Mouse (Mus musculus) kidney, embryonic 15.5 days (tissue): ENCODE measurements around the gene Cit. TPM values are rescaled to one million over a fixed set of nuclear protein-coding genes. Genes with fewer than 3 reads are reported as not detected.
A peak's percentile ranks its signal among the peaks of the same experiment; 100 is the strongest.

Experiments
- ATAC-seq: fragments of 200-750 bp; cut with Nextera tagmentation; replicated peaks from 2 replicates; pipeline ENCODE4 v1.8.0; 2017; ENCODE audit warnings: moderate TSS enrichment; ENCODE audit not compliant: low FRiP score
- H3K27ac ChIP-seq: fragments of 300-500 bp; sonication (generic); 2 replicates; pipeline ENCODE4 v1.5.1; 2015; ENCODE audit warnings: mild to moderate bottlenecking, inconsistent platforms
- H3K27me3 ChIP-seq: fragments of 300-500 bp; sonication (generic); 2 replicates; pipeline ENCODE4 v1.6.1; 2015; ENCODE audit warnings: inconsistent platforms
- H3K36me3 ChIP-seq: fragments of 300-500 bp; sonication (generic); 2 replicates; pipeline ENCODE4 v1.6.1; 2015; ENCODE audit warnings: inconsistent platforms
- H3K4me1 ChIP-seq: fragments of 300-500 bp; sonication (generic); 2 replicates; pipeline ENCODE4 v1.6.1; 2015; ENCODE audit warnings: inconsistent platforms
- H3K4me2 ChIP-seq: fragments of 300-500 bp; sonication (generic); 2 replicates; pipeline ENCODE4 v1.6.1; 2015; ENCODE audit warnings: moderate library complexity, mild to moderate bottlenecking, inconsistent platforms
- H3K4me3 ChIP-seq: fragments of 300-500 bp; sonication (generic); replicated peaks from 2 replicates; pipeline ENCODE4 v1.5.1; 2015; ENCODE audit warnings: mild to moderate bottlenecking, inconsistent platforms
- H3K9ac ChIP-seq: fragments of 300-500 bp; sonication (generic); 2 replicates; pipeline ENCODE4 v1.6.1; 2015; ENCODE audit warnings: mild to moderate bottlenecking, inconsistent platforms
- H3K9me3 ChIP-seq: fragments of 300-500 bp; sonication (generic); replicated peaks from 2 replicates; pipeline ENCODE4 v1.6.1; 2016; ENCODE audit warnings: inconsistent platforms
- WGBS: fragments of 180-500 bp; shearing (Covaris S2); methylation state at CpG from one replicate; pipeline ENCODE4 v1.1.7; 2015; ENCODE audit warnings: mixed read lengths; 5-methylcytosine and 5-hydroxymethylcytosine counted together
- polyA plus RNA-seq: library from polyadenylated mRNA; unstranded; fragments of >200 nt; fragmentation: Nextera tagmentation; extraction: Ambion mirVana; gene quantifications from 2 replicates; pipeline ENCODE4 v1.2.1, GENCODE M21; 2015

The Cit gene
- polyA plus RNA-seq, 1 experiment from 2014 or later = 39.2 TPM

GRCm38 (mm10) chr5:115884429-115884828, 39.4 kb downstream of the Cit start:
- no peak for ATAC-seq
- Histone ChIP-seq H3K9me3 (no peaks in the 10 kb centered on the region), H3K27me3 (no peaks in the 10 kb centered on the region), H3K4me1 (no peaks in the 10 kb centered on the region), H3K27ac (no peak overlapping the region), H3K4me2 (no peak overlapping the region), H3K36me3 (peaks cover 66% of the 10 kb centered on the region), H3K4me3 (no peak overlapping the region), H3K9ac (no peak overlapping the region)
- WGBS = 85% methylated on average over 9 of the region's 9 CpGs

GRCm38 (mm10) chr5:115893772-115894171, 48.7 kb downstream of the Cit start:
- ATAC-seq = no peak
- no peak overlapping the region for H3K9ac ChIP-seq
- H3K27ac ChIP-seq = no peak overlapping the region
- 29% methylated on average over 5 of the region's 5 CpGs for WGBS
- no peak overlapping the region for H3K4me2 ChIP-seq
- no peak overlapping the region for H3K4me3 ChIP-seq
- no peaks in the 10 kb centered on the region for H3K27me3 ChIP-seq
- peaks cover 44% of the 10 kb centered on the region for H3K36me3 ChIP-seq
- H3K4me1 ChIP-seq = peaks cover 8% of the 10 kb centered on the region; the same call in 1 of the 2 replicates
- no peaks in the 10 kb centered on the region for H3K9me3 ChIP-seq

- Histone ChIP-seq H3K9ac (no peak overlapping the region), H3K27ac (no peak overlapping the region), H3K9me3 (no peaks in the 10 kb centered on the region), H3K4me3 (no peak overlapping the region), H3K27me3 (no peaks in the 10 kb centered on the region), H3K4me1 (peaks cover 8% of the 10 kb centered on the region; the same call in 1 of the 2 replicates), H3K36me3 (peaks cover 29% of the 10 kb centered on the region), H3K4me2 (no peak overlapping the region)
- 50% methylated on average over 9 of the region's 9 CpGs for WGBS
- ATAC-seq = no peak
Measured at GRCm38 (mm10) chr5:115897036-115897435, 52.0 kb downstream of the Cit start.

- peaks cover 37% of the 10 kb centered on the region for H3K4me1 ChIP-seq
- H3K27ac ChIP-seq = no peak overlapping the region
- ATAC-seq = peak; percentile 73
- H3K4me2 ChIP-seq = peak overlapping the region; percentile 76
- peak overlapping the region; percentile 41 for H3K4me3 ChIP-seq
- 0 out of 2 replicates have a peak overlapping the region, but pooled peaks have one; percentile 22 for H3K9ac ChIP-seq
- H3K36me3 ChIP-seq = 0 out of 2 replicates have a peak, but pooled peaks cover 2% of the 10 kb centered on the region
- H3K27me3 ChIP-seq = no peaks in the 10 kb centered on the region
- no peaks in the 10 kb centered on the region for H3K9me3 ChIP-seq
- WGBS = 8% methylated on average over 38 of the region's 38 CpGs
Measured at GRCm38 (mm10) chr5:115907037-115908009, 62.2 kb downstream of the Cit start.

GRCm38 (mm10) chr5:115908251-115908650, 63.2 kb downstream of the Cit start:
- ATAC-seq = no peak
- peak overlapping the region; percentile 76 for H3K4me2 ChIP-seq
- H3K9ac ChIP-seq = no peak overlapping the region
- no peaks in the 10 kb centered on the region for H3K9me3 ChIP-seq
- no peak overlapping the region for H3K27ac ChIP-seq
- H3K27me3 ChIP-seq = no peaks in the 10 kb centered on the region
- WGBS = 25% methylated on average over 10 of the region's 10 CpGs
- H3K36me3 ChIP-seq = no peaks in the 10 kb centered on the region
- H3K4me1 ChIP-seq = peaks cover 37% of the 10 kb centered on the region
- H3K4me3 ChIP-seq = peak overlapping the region; percentile 16

DNA sequence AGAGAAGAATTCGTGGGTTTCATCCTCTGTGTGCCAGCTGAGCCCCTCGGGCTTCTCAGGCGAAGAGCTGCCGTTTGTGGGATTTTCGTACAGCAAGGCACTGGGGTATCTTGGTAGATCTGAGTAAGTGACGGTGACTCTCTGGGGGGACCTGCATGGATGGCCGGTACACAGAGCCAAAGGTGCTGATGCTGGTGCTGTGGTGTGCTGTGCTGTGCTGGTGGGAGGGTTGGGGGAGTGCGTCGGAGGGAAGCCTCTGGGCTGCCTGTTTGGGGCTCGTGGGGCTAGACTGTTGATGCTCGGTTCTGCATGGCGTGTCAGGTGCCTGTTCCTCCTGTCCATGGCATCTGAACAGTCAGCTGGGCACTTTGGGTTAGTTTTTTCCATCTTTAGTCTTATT, 63.6 kb downstream of the Cit start:
- Histone ChIP-seq H3K27me3 (no peaks in the 10 kb centered on the region), H3K36me3 (no peaks in the 10 kb centered on the region), H3K4me3 (no peak overlapping the region), H3K4me2 (peak overlapping the region; percentile 76), H3K9ac (no peak overlapping the region), H3K27ac (no peak overlapping the region), H3K4me1 (peaks cover 37% of the 10 kb centered on the region), H3K9me3 (no peaks in the 10 kb centered on the region)
- ATAC-seq = no peak
- WGBS = 41% methylated on average over 12 of the region's 12 CpGs

GRCm38 (mm10) chr5:115909106-115909505, 64.0 kb downstream of the Cit start:
- Histone ChIP-seq H3K9ac (no peak overlapping the region), H3K9me3 (no peaks in the 10 kb centered on the region), H3K27ac (no peak overlapping the region), H3K27me3 (no peaks in the 10 kb centered on the region), H3K4me1 (peaks cover 37% of the 10 kb centered on the region), H3K36me3 (no peaks in the 10 kb centered on the region), H3K4me3 (no peak overlapping the region), H3K4me2 (0 out of 2 replicates have a peak overlapping the region, but pooled peaks have one; percentile 76)
- WGBS = 63% methylated on average over 11 of the region's 11 CpGs
- ATAC-seq = no peak

GRCm38 (mm10) chr5:115910491-115910890, 65.4 kb downstream of the Cit start:
- 37% methylated on average over 11 of the region's 11 CpGs for WGBS
- H3K9ac ChIP-seq = no peak overlapping the region
- H3K27ac ChIP-seq = no peak overlapping the region
- no peak overlapping the region for H3K4me3 ChIP-seq
- H3K36me3 ChIP-seq = no peaks in the 10 kb centered on the region; the same call in 1 of the 2 replicates
- H3K4me2 ChIP-seq = no peak overlapping the region
- ATAC-seq = no peak
- peaks cover 37% of the 10 kb centered on the region for H3K4me1 ChIP-seq
- H3K27me3 ChIP-seq = no peaks in the 10 kb centered on the region
- H3K9me3 ChIP-seq = no peaks in the 10 kb centered on the region

- H3K27me3 ChIP-seq = no peaks in the 10 kb centered on the region
- no peaks in the 10 kb centered on the region for H3K4me1 ChIP-seq
- H3K4me2 ChIP-seq = no peak overlapping the region
- H3K36me3 ChIP-seq = no peaks in the 10 kb centered on the region; the same call in 1 of the 2 replicates
- H3K27ac ChIP-seq = no peak overlapping the region
- no peak overlapping the region for H3K4me3 ChIP-seq
- H3K9ac ChIP-seq = no peak overlapping the region
- H3K9me3 ChIP-seq = no peaks in the 10 kb centered on the region
- WGBS = 83% methylated on average over 5 of the region's 5 CpGs
- no peak for ATAC-seq
Measured at GRCm38 (mm10) chr5:115915481-115915880, 70.4 kb downstream of the Cit start.

DNA sequence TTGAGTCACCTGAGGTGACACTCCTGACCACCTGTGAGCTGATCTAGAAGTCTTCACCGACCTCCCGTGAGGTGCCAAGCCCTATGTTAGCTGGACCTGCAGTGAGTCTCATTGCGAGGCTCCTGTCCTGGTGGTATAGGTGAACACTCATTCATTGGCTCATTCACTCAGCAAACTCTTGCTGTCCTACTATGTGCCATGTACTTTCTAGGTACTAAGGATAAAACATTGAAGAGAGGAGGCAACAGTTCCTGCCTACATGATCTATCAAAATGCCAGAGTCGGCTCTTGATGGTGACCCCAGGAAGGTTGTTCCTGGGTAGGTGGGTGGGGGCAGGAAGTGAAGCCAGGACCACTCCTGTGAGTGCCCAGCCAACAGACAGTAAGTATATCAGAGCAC, 72.9 kb downstream of the Cit start:
- no peak overlapping the region for H3K9ac ChIP-seq
- 90% methylated on average over 4 of the region's 4 CpGs for WGBS
- 0 out of 2 replicates have a peak, but pooled peaks cover 7% of the 10 kb centered on the region for H3K4me1 ChIP-seq
- no peaks in the 10 kb centered on the region; the same call in 1 of the 2 replicates for H3K36me3 ChIP-seq
- no peaks in the 10 kb centered on the region for H3K27me3 ChIP-seq
- H3K9me3 ChIP-seq = no peaks in the 10 kb centered on the region
- H3K4me2 ChIP-seq = no peak overlapping the region
- ATAC-seq = no peak
- no peak overlapping the region for H3K4me3 ChIP-seq
- H3K27ac ChIP-seq = no peak overlapping the region

GRCm38 (mm10) chr5:115918597-115919351, 73.7 kb downstream of the Cit start:
- ATAC-seq = no peak
- no peak overlapping the region for H3K27ac ChIP-seq
- no peak overlapping the region for H3K4me2 ChIP-seq
- no peaks in the 10 kb centered on the region for H3K27me3 ChIP-seq
- WGBS = 89% methylated on average over 23 of the region's 23 CpGs
- H3K9me3 ChIP-seq = no peaks in the 10 kb centered on the region
- H3K4me3 ChIP-seq = no peak overlapping the region
- H3K36me3 ChIP-seq = no peaks in the 10 kb centered on the region; the same call in 1 of the 2 replicates
- no peak overlapping the region for H3K9ac ChIP-seq
- H3K4me1 ChIP-seq = 0 out of 2 replicates have a peak, but pooled peaks cover 7% of the 10 kb centered on the region

GRCm38 (mm10) chr5:115921990-115922389, 76.9 kb downstream of the Cit start:
- Histone ChIP-seq H3K9me3 (no peaks in the 10 kb centered on the region), H3K4me3 (no peak overlapping the region), H3K9ac (no peak overlapping the region), H3K4me1 (peaks cover 10% of the 10 kb centered on the region; the same call in 1 of the 2 replicates), H3K4me2 (no peak overlapping the region), H3K36me3 (peaks cover 14% of the 10 kb centered on the region), H3K27ac (no peak overlapping the region), H3K27me3 (no peaks in the 10 kb centered on the region)
- no peak for ATAC-seq
- 48% methylated on average over 9 of the region's 9 CpGs for WGBS
